Mouse (Mus musculus) erythroblast, embryonic 14.5 days (primary cell): ENCODE results near the gene Gstm7. TPM values are rescaled to one million over a fixed set of nuclear protein-coding genes. Genes with fewer than 3 reads are reported as not detected.

Experiments
- H3K27me3 ChIP-seq: 2 replicates; pipeline ENCODE4 v1.6.1; 2012; ENCODE audit warnings: inconsistent platforms; ENCODE audit not compliant: control insufficient read depth
- H3K36me3 ChIP-seq: 2 replicates; pipeline ENCODE4 v1.6.1; 2012; ENCODE audit warnings: mild to moderate bottlenecking, inconsistent platforms; ENCODE audit not compliant: control insufficient read depth
- H3K4me1 ChIP-seq: 2 replicates; pipeline ENCODE4 v1.6.1; 2012; ENCODE audit warnings: inconsistent platforms; ENCODE audit not compliant: control insufficient read depth
- H3K4me3 ChIP-seq: replicated peaks from 2 replicates; pipeline ENCODE3; 2012; ENCODE audit warnings: moderate library complexity, mild to moderate bottlenecking, inconsistent platforms
- H3K9me3 ChIP-seq: 2 replicates; pipeline ENCODE4 v1.6.1; 2012; ENCODE audit warnings: low read length, inconsistent platforms, mixed read lengths; ENCODE audit not compliant: control insufficient read depth
- GATA1 ChIP-seq: IDR thresholded peaks from 2 replicates; pipeline ENCODE4 v1.6.1; 2012; ENCODE audit warnings: low read length, inconsistent platforms, mixed read lengths
- TAL1 ChIP-seq: IDR thresholded peaks from 3 replicates; pipeline ENCODE4 v1.6.1; 2012; ENCODE audit warnings: low read length, inconsistent platforms, mixed read lengths
- polyA plus RNA-seq: library from polyadenylated mRNA; stranded (reverse); fragments of >175 nt; gene quantifications from 2 replicates; pipeline ENCODE4 v1.2.3, GENCODE M21; 2012

Gstm7 gene
- polyA plus RNA-seq, 1 experiment: not detected

DNA sequence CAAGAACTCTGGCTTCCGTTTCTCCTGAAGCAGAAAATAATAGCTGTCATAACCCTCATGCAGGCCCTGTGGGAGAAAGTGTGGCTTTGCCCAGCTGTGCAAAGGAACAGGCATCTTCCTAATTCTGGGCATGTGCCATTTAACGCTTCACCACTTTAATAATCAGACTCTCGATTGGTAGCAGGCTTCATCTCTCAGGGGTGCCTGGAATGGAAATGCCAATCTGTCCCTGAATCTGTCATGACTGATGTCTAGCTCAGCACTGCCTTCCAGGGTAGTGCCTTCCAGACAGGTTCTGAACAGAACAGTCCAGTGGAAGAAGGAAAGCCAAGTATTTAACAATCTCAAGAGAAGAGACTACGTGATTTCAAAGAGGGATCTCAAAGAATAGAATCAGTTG, 9.6 kb upstream of the Gstm7 start:
- H3K4me1 ChIP-seq: peaks cover 2% of the 10 kb centered on the region
- no peaks in the 10 kb centered on the region for H3K27me3 ChIP-seq
- H3K36me3 ChIP-seq: no peaks in the 10 kb centered on the region
- H3K9me3 ChIP-seq: no peaks in the 10 kb centered on the region
- no peak for TF ChIP-seq TAL1
- TF ChIP-seq GATA1: no peak
- no peak overlapping the region for H3K4me3 ChIP-seq

DNA sequence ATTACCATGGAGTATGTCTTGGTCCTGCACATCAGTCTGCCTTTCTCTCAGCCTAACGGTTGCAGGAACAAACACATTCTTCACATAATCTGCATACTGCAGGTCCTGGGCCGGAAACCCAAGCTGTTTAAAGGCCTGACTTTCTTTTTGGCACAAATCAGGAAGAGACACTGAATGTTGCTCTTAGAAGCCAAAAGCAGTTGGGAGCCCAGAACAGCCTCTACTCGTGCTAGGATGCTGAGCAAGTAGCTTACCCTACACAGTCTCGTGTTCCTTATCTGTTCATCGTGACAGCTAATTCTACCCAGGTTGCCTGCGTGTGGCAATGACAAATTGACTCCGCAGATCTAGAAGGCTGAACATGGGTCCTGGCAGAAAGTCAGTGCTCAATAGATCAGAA, 8.9 kb upstream of the Gstm7 start:
- Histone ChIP-seq H3K4me1 (peaks cover 2% of the 10 kb centered on the region), H3K4me3 (no peak overlapping the region), H3K36me3 (no peaks in the 10 kb centered on the region), H3K9me3 (no peaks in the 10 kb centered on the region), H3K27me3 (no peaks in the 10 kb centered on the region)
- TF ChIP-seq TAL1: no peak

DNA sequence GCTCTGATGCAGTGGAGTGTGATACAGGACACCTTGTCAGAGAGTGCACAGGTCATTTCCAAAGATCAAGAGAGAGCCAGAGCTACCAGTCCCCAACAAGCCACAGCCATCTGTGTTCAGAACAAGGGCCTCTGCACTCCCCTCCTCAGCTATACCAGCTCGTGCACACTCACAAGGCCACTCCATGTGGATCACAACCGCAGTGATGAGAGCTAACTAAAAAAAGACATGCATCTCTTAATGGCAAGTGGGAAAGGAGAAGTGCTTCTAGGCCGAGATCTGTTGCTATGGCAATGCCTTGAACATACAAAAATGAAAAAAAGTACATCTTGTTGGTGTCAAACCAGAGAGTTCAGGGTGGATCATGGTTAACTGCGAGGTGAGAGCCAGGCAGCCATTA, 8.2 kb upstream of the Gstm7 start:
- H3K27me3 ChIP-seq: no peaks in the 10 kb centered on the region
- no peak overlapping the region for H3K4me3 ChIP-seq
- H3K4me1 ChIP-seq: peaks cover 2% of the 10 kb centered on the region
- no peaks in the 10 kb centered on the region for H3K36me3 ChIP-seq
- no peak for TF ChIP-seq TAL1
- no peak for TF ChIP-seq GATA1
- H3K9me3 ChIP-seq: no peaks in the 10 kb centered on the region

GRCm38 (mm10) chr3:107939403-107939802, 7.8 kb upstream of the Gstm7 start:
- no peak for TF ChIP-seq TAL1
- TF ChIP-seq GATA1: no peak
- Histone ChIP-seq H3K9me3 (no peaks in the 10 kb centered on the region), H3K36me3 (no peaks in the 10 kb centered on the region), H3K4me3 (no peak overlapping the region), H3K4me1 (peaks cover 2% of the 10 kb centered on the region), H3K27me3 (no peaks in the 10 kb centered on the region)

- Histone ChIP-seq H3K4me3 (no peak overlapping the region), H3K27me3 (no peaks in the 10 kb centered on the region), H3K4me1 (peaks cover 10% of the 10 kb centered on the region), H3K9me3 (no peaks in the 10 kb centered on the region), H3K36me3 (no peaks in the 10 kb centered on the region)
- TF ChIP-seq GATA1 (no peak), TAL1 (no peak)
Observed at GRCm38 (mm10) chr3:107935888-107936287, 4.3 kb upstream of the Gstm7 start.

DNA sequence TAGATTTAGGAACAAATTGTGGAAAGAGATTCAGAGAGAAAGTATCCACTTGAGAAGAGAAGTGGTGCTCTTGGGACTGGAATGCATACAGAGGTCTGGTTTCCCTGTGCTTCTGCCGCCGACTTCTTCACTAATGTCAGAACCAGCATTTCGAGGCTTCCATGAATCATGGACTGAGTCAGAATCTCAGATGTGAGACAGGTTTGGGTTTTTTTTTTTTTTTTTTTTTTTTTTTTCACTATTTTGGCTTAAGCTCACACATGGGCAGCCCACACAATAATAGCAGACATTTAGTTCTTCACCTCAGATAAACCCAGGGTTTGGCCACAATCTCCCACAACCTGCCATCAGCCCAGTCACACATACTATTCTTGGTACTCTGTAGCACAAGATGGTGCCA, 3.7 kb upstream of the Gstm7 start:
- Histone ChIP-seq H3K4me1 (peaks cover 10% of the 10 kb centered on the region), H3K4me3 (no peak overlapping the region), H3K27me3 (no peaks in the 10 kb centered on the region; the same call in 1 of the 2 replicates), H3K36me3 (no peaks in the 10 kb centered on the region), H3K9me3 (no peaks in the 10 kb centered on the region)
- TF ChIP-seq TAL1 (no peak; the same call in 2 of the 3 replicates), GATA1 (no peak)

DNA sequence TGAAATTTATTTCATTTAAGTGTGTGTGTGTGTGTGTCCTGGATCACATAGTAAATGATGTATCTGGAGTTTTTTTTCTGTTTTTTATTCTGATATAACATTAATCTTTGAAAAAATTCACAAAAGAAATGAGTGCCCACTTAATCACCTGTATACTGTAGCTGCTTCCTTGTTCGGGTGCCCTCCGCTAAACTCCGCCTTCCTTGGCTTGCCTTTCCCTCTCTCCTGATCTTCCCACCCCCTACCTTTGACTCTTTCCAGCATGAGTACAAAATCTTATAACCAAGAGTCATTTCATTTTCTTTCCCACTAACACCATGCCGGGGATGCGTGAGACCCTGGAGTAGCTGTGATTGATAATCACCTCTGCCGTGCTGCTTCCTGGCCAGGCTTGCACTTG, 511 bp upstream of the Gstm7 start:
- Histone ChIP-seq H3K36me3 (no peaks in the 10 kb centered on the region), H3K4me3 (no peak overlapping the region), H3K4me1 (peaks cover 8% of the 10 kb centered on the region), H3K9me3 (no peaks in the 10 kb centered on the region), H3K27me3 (no peaks in the 10 kb centered on the region; the same call in 1 of the 2 replicates)
- TF ChIP-seq GATA1 (no peak), TAL1 (no peak)

DNA sequence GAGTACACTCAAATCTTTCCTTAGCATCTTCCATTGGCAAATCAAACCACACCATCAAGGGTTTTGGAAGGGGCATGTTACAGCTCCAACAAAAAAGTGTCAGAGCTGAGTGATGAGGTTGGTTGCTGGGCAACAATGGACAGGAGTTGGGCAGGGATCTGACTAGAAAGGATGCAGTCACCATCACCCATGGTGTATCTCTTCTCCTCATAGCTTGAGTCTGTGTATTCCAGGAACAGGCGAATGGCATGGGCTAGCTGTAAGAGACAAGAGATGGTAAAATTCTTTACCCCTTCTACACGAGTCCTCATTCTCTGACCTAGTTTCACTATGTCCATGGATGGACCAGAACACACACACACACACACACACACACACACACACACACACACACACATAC, 483 bp downstream of the Gstm7 start:
- no peaks in the 10 kb centered on the region for H3K36me3 ChIP-seq
- H3K27me3 ChIP-seq: no peaks in the 10 kb centered on the region; the same call in 1 of the 2 replicates
- H3K4me3 ChIP-seq: peak overlapping the region; percentile 49
- TF ChIP-seq GATA1 (no peak), TAL1 (no peak)
- peaks cover 8% of the 10 kb centered on the region for H3K4me1 ChIP-seq
- no peaks in the 10 kb centered on the region for H3K9me3 ChIP-seq

GRCm38 (mm10) chr3:107929731-107930130, 1.9 kb downstream of the Gstm7 start:
- H3K27me3 ChIP-seq: no peaks in the 10 kb centered on the region; the same call in 1 of the 2 replicates
- no peaks in the 10 kb centered on the region for H3K36me3 ChIP-seq
- H3K4me1 ChIP-seq: peaks cover 8% of the 10 kb centered on the region
- no peaks in the 10 kb centered on the region for H3K9me3 ChIP-seq
- TF ChIP-seq TAL1: no peak
- TF ChIP-seq GATA1: no peak
- no peak overlapping the region for H3K4me3 ChIP-seq

DNA sequence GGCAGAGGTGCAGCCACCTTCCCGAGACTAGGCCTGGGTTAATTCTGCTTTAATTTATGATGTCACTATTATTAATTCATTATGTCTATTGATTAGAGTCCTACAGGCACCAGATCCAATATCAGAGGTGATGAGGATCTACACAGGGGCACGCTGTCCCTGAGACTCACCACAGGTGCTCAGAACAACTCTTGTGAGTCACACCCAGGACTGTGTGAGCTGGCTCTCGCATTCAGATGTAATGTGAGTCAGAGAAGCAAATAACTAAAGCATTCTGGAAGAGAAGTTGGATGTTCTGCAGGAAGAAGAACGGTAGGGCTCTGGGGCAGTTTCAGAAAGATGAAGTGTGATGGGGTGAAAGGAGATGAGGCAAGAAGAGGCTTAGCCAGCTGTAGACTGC, 2.4 kb downstream of the Gstm7 start:
- Histone ChIP-seq H3K4me1 (peaks cover 8% of the 10 kb centered on the region), H3K36me3 (no peaks in the 10 kb centered on the region), H3K9me3 (no peaks in the 10 kb centered on the region), H3K27me3 (no peaks in the 10 kb centered on the region; the same call in 1 of the 2 replicates), H3K4me3 (no peak overlapping the region)
- TF ChIP-seq TAL1: no peak
- no peak for TF ChIP-seq GATA1
